Mouse (Mus musculus): ENCODE measurements around the gene Olfr38.

Gene Olfr38

DNA sequence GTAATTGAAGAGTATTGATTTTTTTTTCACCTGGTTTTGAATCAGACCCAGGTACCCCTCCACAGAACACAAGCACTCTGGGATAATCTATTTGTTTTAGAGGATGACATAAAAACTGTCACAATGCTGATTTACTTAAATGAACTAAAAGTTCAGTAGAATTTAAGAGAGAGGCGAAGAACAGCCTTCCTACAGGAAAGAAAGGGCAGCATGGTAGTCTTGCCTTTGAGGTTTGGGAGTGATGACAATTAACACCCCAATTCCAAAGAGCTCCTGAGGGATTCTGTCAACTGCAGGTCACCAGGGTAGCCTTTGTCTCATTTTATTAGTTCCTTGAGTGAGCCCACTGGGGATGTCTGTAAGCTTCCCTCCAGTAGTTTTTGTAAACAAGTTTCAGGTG, at the start of gene Olfr38:
TSS of gene Olfr38 (plus strand) at position 301 of the 400 bp plus-strand sequence.
- no peak for ATAC-seq (ENCODE audit: low TSS enrichment)

DNA sequence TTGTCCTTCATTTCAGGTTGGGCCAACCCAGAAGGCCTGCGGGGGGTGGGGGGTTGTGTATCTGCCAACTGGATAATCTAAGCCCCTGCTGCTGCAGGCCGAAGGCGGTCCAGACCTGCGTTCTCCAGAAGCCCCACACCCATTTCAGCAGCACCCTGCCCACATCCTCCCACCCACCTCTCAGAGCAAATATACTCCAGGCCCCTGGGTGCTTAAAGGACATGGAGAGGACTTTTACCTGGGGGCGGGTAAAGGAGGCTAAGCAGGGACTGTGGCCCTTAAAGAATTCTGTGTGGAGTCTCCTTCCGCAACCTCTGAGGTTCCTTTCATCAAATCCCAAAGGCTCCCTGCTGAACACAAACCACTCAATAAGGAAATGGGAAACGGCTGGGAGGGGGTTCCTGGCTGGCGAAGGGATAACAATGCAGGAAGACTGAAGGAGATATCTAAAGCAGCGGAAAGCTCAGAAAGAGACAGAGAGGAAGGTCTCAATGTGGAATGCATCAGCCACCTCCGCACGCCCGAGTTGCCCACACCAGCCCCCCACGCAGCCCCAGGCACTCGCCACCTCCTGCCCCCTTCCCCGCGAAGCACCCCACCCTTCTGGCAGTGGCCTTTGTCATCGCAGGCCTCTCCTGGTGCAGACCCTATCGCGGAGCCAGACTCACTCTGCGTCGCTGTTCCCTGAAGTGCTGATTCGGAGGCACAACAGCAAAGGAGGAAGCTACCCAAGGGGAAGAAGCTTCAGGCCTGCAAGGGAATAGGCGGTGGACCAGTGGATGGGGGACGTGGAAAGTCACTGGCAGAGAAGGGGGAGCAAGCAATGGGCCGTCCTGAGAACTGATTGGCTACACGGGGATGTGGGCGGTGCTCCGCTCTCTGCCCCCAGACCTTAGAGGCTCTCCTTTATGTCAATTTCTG, 46.7 kb upstream of the Olfr38 start, which contains the start of gene Tcaf1:
TSS of gene Tcaf1 (minus strand) at position 798 of the 921 bp plus-strand sequence.
- peak; percentile 96 for ATAC-seq (ENCODE audit: low TSS enrichment)

DNA sequence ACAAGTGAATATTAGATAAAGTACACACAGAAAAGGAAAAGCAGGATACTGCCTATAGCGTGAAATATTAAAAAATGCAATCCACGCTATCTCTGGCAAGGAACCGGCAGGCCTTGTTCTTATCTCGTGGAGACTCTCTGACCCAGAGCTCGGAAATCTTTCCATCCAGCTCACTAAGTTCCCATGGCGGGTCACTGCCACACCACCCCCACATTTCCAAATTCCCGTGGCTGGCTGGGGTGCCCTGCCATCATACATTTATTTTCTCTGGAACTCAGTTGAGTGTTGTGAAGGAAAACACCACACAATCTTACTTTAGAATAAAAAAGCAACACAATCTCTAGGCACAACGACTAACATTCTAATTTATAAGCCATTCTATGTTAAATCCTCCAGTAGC, 41.5 kb upstream of the Olfr38 start:
- ATAC-seq (ENCODE audit: low TSS enrichment) = no peak

DNA sequence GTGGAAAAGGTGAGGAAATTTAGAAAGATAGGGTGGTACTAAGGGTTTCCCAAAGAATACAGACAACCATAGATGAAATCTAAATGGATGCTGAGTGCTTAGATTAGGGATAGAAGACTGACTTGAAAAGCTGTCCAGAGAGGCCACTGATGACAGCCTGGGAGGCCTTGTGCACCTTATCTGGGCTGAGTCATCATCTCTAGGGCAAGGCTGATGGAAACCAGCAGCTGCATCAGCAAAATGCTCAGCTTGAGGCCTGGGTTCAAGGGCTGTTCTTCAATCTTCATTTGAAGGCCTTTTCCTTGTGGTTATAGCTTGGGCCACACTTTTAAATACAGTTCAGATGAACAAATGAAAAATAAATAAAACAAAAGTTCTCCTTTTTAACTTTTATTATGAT, 38.2 kb upstream of the Olfr38 start:
- no peak for ATAC-seq (ENCODE audit: low TSS enrichment)

DNA sequence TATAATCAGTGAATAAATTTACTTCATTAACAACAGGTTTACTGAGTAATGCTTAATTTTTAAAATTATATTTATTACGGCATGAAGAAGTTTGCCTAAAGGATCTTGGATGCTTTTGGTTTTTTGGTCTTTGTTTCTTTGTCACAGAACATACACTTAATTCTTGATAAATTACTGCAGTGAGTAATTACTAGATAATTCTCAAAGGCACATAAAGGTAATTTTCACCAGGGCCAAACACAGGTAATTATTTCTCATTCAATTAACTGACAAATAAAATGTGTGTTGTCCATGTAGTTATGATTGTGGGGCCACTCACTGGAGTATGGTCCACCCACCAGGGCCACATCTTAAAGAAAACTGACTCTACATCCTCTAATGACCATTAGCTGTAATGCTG, 17.1 kb upstream of the Olfr38 start, which contains the start of gene Olfr453:
TSS of gene Olfr453 (plus strand) at position 301 of the 400 bp plus-strand sequence.
- ATAC-seq (ENCODE audit: low TSS enrichment) = no peak

DNA sequence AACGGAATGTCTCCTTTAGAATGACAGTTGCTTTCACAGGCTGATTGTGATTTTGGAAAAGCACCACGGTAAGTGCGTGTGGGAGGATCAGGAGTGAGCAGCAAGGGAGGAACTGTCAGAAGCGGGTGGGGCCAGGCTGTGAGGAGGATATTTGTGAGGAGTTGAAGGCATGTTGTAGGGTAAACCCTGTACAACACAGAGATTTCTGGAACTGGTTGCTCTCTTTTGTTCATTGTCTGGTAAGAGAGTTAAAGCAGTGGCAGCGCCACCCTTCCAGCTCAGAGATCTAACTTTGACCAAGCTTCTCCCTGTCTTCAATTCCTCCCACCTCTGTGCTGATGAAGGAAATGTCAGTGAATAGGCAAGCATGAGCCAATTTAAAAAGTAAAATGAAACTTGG, 13.9 kb upstream of the Olfr38 start:
- peak; percentile 93 for ATAC-seq (ENCODE audit: low TSS enrichment)

DNA sequence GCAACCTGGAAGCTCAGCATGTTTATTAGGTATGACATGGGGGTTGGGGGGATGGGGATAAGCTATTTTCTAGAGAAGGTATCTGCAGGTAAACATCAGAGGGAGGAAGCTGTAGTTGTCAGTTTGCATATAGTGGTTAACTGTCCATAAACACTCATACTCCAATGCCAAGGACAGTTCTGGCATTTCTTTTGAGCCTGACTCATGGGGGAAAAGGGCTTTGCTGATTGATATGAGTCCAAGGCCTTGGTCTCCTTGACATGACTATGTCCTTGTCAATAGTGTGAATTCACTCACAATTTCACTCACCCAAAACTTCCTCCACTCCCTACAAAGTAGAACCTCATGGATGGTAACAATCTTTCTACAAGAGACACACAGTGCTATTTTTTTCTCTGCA, 8.4 kb upstream of the Olfr38 start:
- ATAC-seq (ENCODE audit: low TSS enrichment) = no peak

DNA sequence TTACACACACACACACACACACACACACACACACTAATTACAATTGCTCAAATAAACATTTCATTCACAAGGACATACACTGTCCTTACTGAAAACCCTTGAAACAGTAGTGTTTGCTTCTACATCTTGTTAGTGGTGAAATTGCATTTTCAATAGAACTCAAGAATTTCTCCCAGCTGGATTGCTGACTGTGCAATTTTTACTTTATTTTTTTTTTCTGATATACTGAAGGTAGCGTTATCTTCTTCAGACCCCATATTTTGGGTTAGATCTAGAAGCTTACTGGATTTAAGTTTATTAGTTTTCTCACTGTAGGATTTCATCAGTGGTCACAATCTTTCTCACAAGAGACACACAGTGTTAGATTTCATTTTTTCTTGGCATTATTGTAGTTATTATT, 20.9 kb downstream of the Olfr38 start:
- no peak for ATAC-seq (ENCODE audit: low TSS enrichment)

DNA sequence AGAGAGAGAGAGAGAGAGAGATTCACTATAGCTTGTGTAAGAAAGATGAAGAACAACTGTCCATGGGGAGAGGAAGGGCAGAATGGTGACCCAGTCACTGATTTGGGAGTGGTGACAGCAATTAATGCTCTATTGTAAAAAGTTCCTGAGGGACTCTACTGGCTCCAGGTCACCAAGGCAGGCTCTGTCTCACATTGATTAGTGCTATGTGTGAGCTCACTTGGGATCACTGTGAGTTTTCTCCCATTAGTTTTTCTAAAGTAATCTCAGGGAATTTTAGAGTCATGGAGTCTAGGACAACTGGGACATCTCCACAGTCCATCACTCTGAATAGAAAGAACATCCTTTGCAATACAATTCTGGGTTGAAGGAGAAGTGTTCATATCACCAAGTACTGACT, 28.6 kb downstream of the Olfr38 start, which contains the start of gene Olfr452:
TSS of gene Olfr452 (plus strand) at position 301 of the 400 bp plus-strand sequence.
- no peak for ATAC-seq (ENCODE audit: low TSS enrichment)

DNA sequence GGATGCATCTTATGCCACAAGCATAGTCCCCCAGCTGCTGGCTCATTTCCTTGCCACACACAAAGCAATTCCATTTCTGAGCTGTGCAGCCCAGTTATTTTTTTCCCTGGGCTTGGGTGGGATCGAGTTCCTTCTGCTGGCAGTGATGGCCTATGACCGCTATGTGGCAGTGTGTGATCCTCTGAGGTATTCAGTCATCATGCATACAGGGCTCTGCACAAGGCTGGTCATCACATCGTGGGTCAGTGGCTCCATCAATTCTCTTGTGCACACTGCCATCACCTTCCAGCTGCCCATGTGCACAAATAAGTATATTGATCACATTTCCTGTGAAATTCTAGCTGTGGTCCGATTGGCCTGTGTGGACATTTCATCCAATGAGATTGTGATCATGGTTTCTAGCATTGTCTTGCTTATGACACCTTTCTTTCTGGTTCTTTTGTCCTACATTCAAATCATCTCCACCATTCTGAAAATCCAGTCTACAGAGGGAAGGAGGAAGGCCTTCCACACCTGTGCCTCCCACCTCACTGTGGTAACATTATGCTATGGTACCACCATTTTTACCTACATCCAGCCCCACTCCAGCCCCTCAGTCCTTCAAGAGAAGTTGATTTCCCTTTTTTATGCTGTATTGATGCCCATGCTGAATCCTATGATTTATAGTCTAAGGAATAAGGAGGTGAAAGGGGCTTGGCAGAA, 34.2 kb downstream of the Olfr38 start:
- no peak for ATAC-seq (ENCODE audit: low TSS enrichment)

DNA sequence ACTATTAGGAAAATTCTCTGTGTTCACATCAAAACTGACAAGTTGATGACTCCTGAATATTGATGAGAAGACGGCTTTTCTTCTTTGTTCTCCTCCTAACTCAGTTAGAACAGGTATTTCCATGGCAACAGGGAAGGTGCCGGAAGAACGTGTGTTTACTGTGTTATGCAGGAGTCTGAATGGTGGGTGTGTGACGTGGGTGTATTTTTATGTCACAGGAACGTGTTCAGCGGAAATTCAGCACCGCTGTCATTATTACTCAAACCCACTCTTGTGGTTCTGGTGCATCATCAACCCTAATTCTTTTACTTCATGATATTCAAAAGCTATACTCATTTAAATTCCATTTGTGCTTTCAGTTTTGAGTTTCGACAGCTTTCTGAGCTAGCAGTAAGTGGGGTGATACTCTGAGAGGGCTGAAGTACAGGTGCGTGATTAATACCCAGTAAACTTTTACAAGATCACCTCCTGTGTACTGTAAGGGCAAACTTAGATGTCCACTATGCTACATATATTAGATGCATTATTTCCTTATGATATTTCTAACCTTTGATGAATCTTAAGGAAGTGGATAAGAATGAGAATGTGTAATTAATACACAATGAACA, 34.8 kb downstream of the Olfr38 start:
- ATAC-seq (ENCODE audit: low TSS enrichment) = no peak; the same call in 1 of the 2 replicates

DNA sequence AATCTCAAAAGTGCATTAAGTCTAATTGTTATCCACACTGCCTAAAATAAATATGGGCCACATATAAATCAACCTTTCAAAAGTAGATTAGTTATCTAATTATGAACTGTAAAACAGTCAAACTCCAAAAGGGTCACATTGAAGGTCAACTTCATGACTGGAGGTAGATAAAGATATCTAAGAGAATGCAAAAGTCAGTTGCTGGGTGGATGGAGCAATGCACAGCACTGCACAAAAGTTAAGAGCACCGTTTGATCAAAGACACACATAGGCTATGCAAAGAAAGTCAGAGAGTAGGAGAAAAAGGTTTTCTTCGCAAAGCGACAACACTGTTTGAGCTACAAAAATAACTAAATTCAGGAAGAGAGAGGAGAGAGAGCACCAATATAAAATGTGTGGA, 38.8 kb downstream of the Olfr38 start:
- no peak for ATAC-seq (ENCODE audit: low TSS enrichment)

DNA sequence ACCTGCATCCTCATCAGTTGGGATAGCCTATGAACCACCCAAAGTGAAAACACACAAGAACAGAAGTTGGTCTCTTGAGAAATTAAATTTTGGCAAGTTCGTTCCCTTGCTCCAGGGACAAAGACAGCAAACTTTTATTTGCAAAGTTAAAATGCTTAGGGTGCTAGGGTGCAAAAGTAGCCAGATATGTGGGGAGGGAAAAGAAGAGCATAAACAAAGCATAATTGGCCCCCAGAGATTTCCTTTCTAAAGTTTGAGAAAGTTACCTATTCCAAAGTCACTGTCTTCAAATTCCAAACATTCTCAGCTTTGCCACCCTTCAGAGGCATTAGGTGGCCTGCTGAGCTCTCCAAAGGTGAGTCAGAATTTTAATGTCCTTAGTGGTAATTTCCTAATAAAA, 55.4 kb downstream of the Olfr38 start, which contains the start of gene Olfr450:
TSS of gene Olfr450 (plus strand) at position 301 of the 400 bp plus-strand sequence.
- ATAC-seq (ENCODE audit: low TSS enrichment) = no peak

All from frontal cortex, adult (tissue).